Mouse (Mus musculus) cortical plate, adult 2 months (tissue): ENCODE measurements around the gene Pla2g4b. TPM values are rescaled to one million over a fixed set of nuclear protein-coding genes. Genes with fewer than 3 reads are reported as not detected.

ENCODE experiments used
- H3K27ac ChIP-seq: fragments of 200-500 bp; 2 replicates; pipeline ENCODE4 v1.5.1; 2012; ENCODE audit warnings: low read length, control low read depth, inconsistent platforms; ENCODE audit not compliant: insufficient read depth
- H3K4me1 ChIP-seq: fragments of 200-500 bp; 2 replicates; pipeline ENCODE4 v1.6.1; 2011; ENCODE audit warnings: low read length; ENCODE audit not compliant: control insufficient read depth, insufficient read depth
- H3K4me3 ChIP-seq: fragments of 200-500 bp; 2 replicates; pipeline ENCODE4 v1.5.1; 2011; ENCODE audit warnings: mild to moderate bottlenecking, low read length, control low read depth; ENCODE audit not compliant: insufficient read depth
- CTCF ChIP-seq: fragments of 200-500 bp; IDR thresholded peaks from 2 replicates; pipeline ENCODE4 v1.5.1; 2011; ENCODE audit warnings: mild to moderate bottlenecking, control low read depth, low read length; ENCODE audit not compliant: insufficient read depth; ENCODE audit errors: extremely low read depth
- POLR2A ChIP-seq: fragments of 200-500 bp; IDR thresholded peaks from 2 replicates; pipeline ENCODE4 v1.6.1; 2011; ENCODE audit warnings: mild to moderate bottlenecking, low read length, control low read depth; ENCODE audit not compliant: insufficient read depth; ENCODE audit errors: extremely low read depth
- polyA plus RNA-seq: library from polyadenylated mRNA; depleted of rRNA; stranded (reverse); fragments of >200 nt; gene quantifications from 2 replicates; pipeline ENCODE4 v1.2.3, GENCODE M21; 2012

Pla2g4b gene
- polyA plus RNA-seq, 1 experiment: 4.4 TPM

GRCm38 (mm10) chr2:120040991-120041390 lies 7.8 kb downstream of the Pla2g4b start:
- H3K4me3 ChIP-seq: no peak overlapping the region
- TF ChIP-seq CTCF (no peak), POLR2A (no peak)
- no peak overlapping the region for H3K27ac ChIP-seq
- peaks cover 5% of the 10 kb centered on the region; the same call in 1 of the 2 replicates for H3K4me1 ChIP-seq

- Histone ChIP-seq H3K4me3 (no peak overlapping the region), H3K4me1 (peaks cover 5% of the 10 kb centered on the region; the same call in 1 of the 2 replicates), H3K27ac (no peak overlapping the region; the same call in 1 of the 2 replicates)
- TF ChIP-seq CTCF (no peak), POLR2A (peak; percentile 51)
Observed at GRCm38 (mm10) chr2:120044101-120044603, 10.9 kb downstream of the Pla2g4b start.

GRCm38 (mm10) chr2:120044676-120045075 lies 11.5 kb downstream of the Pla2g4b start:
- Histone ChIP-seq H3K27ac (peak overlapping the region; percentile 31; the same call in 1 of the 2 replicates), H3K4me3 (no peak overlapping the region), H3K4me1 (peaks cover 5% of the 10 kb centered on the region; the same call in 1 of the 2 replicates)
- TF ChIP-seq CTCF: no peak
- TF ChIP-seq POLR2A: no peak

- TF ChIP-seq CTCF (no peak), POLR2A (peak; percentile 55; the same call in 1 of the 2 replicates)
- peak overlapping the region; percentile 47 for H3K27ac ChIP-seq
- peaks cover 5% of the 10 kb centered on the region; the same call in 1 of the 2 replicates for H3K4me1 ChIP-seq
- no peak overlapping the region for H3K4me3 ChIP-seq
Observed at GRCm38 (mm10) chr2:120046486-120047310, 13.5 kb downstream of the Pla2g4b start.

- no peak overlapping the region for H3K4me3 ChIP-seq
- peaks cover 5% of the 10 kb centered on the region; the same call in 1 of the 2 replicates for H3K4me1 ChIP-seq
- no peak for TF ChIP-seq CTCF
- H3K27ac ChIP-seq: no peak overlapping the region
Observed at GRCm38 (mm10) chr2:120048173-120048572, 15.0 kb downstream of the Pla2g4b start.

- Histone ChIP-seq H3K27ac (no peak overlapping the region), H3K4me3 (no peak overlapping the region), H3K4me1 (0 out of 2 replicates have a peak, but pooled peaks cover under 1% of the 10 kb centered on the region)
- no peak for TF ChIP-seq POLR2A
- peak; percentile 31; the same call in 1 of the 2 replicates for TF ChIP-seq CTCF
Observed at GRCm38 (mm10) chr2:120049632-120050274, 16.5 kb downstream of the Pla2g4b start.

- TF ChIP-seq CTCF (no peak), POLR2A (no peak)
- no peak overlapping the region for H3K4me3 ChIP-seq
Observed at GRCm38 (mm10) chr2:120051405-120051804, 18.2 kb downstream of the Pla2g4b start.

GRCm38 (mm10) chr2:120054771-120055552 lies 21.7 kb downstream of the Pla2g4b start:
- no peaks in the 10 kb centered on the region for H3K4me1 ChIP-seq
- no peak overlapping the region for H3K27ac ChIP-seq
- no peak overlapping the region for H3K4me3 ChIP-seq
- TF ChIP-seq POLR2A: no peak
- no peak for TF ChIP-seq CTCF

More at GRCm38 (mm10) chr2:120051405-120051804, 18.2 kb downstream of the Pla2g4b start:
- Histone ChIP-seq H3K27ac (no peak overlapping the region), H3K4me1 (no peaks in the 10 kb centered on the region)

- Histone ChIP-seq H3K4me1 (no peaks in the 10 kb centered on the region), H3K27ac (no peak overlapping the region), H3K4me3 (no peak overlapping the region)
- TF ChIP-seq POLR2A: no peak
- no peak for TF ChIP-seq CTCF
Observed at GRCm38 (mm10) chr2:120055923-120056322, 22.7 kb downstream of the Pla2g4b start.
